Mouse (Mus musculus): ENCODE results near the gene Satb1.

DNA sequence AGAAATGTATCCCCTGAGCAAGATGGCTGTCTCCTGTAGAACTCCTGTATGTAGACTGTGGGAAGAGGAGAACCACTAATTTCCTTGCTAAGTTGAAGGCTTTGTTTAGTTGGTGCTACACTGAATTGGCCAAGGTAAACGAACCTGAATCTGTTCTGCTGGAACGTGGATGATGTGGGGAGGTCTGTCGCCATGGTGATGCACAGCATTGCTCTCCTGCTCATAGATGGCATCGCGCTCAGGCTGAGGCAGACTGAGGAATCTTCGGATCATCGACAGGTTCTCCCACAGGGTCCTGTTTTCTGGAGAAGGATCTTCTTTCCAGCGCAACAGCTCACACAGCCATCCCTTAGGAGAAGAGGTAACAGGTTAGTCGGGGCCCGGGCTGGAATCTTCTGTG lies 90.6 kb downstream of the Satb1 start:
- TF ChIP-seq CTCF (IDR thresholded peaks at IDR 0.05; ENCODE audit: extremely low read depth, insufficient read depth, insufficient read length, insufficient replicate concordance), result no peak
- TF ChIP-seq POLR2A (IDR thresholded peaks at IDR 0.05; ENCODE audit: low read depth, low read length), result no peak
